Mouse (Mus musculus): ENCODE results near the gene 4930469K13Rik. TPM values are rescaled to one million over a fixed set of nuclear protein-coding genes. Genes with fewer than 3 reads are reported as not detected.
"Not testable (repeated sequence)": the region's sequence is repeated elsewhere in the genome, so short reads cannot be mapped to it uniquely, and the experiment has no call there.

Gene 4930469K13Rik
- polyA plus RNA-seq (2015; fragmentation: Nextera tagmentation; extraction: Ambion mirVana) = not detected in 2 replicates

DNA sequence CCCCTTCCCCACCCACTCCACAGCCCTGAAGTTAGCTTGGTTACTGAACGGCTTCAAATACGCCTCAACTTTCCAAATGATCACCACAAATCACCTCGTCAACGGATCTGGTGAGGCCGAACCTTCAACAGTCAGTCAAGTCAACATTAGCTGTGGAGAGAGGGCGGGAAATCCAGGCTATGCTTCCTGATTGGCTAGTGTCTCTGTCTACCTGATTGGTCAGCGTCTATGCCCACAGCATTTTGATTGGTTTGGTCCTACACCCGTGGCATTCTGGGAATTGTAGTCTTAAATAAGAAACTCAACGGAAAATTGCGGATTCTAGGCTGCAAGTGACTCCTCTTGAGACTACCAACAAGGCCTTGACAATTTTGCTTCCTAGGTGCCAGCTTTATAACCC, at the start of gene 4930469K13Rik:
TSS of gene 4930469K13Rik (minus strand) at position 133 of the 400 bp plus-strand sequence.
- peak; percentile 56; the same call in 1 of the 2 replicates for ATAC-seq
- 82% methylated on average over 10 of the region's 10 CpGs for WGBS
- H3K9me3 ChIP-seq = no peaks in the 10 kb centered on the region
- H3K4me3 ChIP-seq (replicated peaks) = no peak within 1 kb of the TSS
- H3K9ac ChIP-seq (replicated peaks) = no peak within 1 kb of the TSS
- H3K27me3 ChIP-seq = no peaks in the 10 kb centered on the region
- no peaks in the 10 kb centered on the region for H3K36me3 ChIP-seq
- no peak within 1 kb of the TSS for H3K4me2 ChIP-seq (replicated peaks)
- no peaks in the 10 kb centered on the region for H3K4me1 ChIP-seq (replicated peaks)
- H3K27ac ChIP-seq = no peak within 1 kb of the TSS

DNA sequence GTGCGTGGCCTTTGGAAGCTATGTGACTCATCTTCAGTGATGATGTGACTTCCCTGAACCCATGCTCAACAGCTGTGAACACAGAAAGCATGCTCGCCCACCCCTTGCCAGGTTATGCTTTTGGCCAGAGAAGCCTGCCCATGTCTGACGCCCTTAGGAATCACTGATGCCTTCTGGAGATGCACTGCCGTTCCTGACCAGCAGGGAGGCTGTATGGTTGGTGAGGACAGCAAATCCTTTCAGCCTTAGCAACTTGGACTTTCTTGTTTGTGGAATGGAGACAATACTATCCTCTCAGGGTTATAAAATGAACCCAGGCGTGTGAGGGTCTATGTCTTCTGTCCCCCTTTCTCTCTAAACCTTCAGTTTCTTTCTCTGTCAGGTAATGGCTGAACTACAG, 48.6 kb upstream of the 4930469K13Rik start:
- 84% methylated on average over 5 of the region's 5 CpGs for WGBS
- no peak overlapping the region for H3K27ac ChIP-seq
- no peak for ATAC-seq
- no peaks in the 10 kb centered on the region for H3K36me3 ChIP-seq
- no peak overlapping the region for H3K4me3 ChIP-seq (replicated peaks)
- H3K4me2 ChIP-seq (replicated peaks) = no peak overlapping the region
- no peaks in the 10 kb centered on the region for H3K9me3 ChIP-seq
- no peaks in the 10 kb centered on the region for H3K4me1 ChIP-seq (replicated peaks)
- no peak overlapping the region for H3K9ac ChIP-seq (replicated peaks)
- H3K27me3 ChIP-seq = no peaks in the 10 kb centered on the region

DNA sequence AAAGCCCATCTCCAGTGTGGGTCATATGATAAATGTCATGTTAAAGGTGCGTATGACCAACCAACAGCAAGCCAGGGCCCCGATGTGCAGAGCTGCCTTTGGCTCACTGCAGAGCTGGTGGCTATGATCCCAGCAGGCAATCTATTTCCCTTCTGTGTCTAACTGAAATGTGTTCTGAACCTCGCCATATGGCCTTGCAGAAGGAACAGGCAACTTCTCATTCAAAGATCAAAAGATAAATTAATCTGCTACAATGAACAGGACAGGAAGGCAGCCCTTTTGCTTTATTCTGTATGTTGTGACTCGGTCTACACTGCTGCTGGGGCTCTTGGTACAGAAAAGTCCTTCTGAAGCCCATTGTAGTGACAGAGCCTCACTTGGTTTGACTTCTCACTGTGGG, 46.1 kb upstream of the 4930469K13Rik start:
- Histone ChIP-seq H3K9me3 (no peaks in the 10 kb centered on the region), H3K27me3 (no peaks in the 10 kb centered on the region), H3K4me3 (replicated peaks) (no peak overlapping the region), H3K36me3 (no peaks in the 10 kb centered on the region), H3K4me1 (replicated peaks) (no peaks in the 10 kb centered on the region), H3K9ac (replicated peaks) (no peak overlapping the region), H3K4me2 (replicated peaks) (no peak overlapping the region), H3K27ac (no peak overlapping the region)
- no peak for ATAC-seq
- 74% methylated on average over 4 of the region's 4 CpGs for WGBS

DNA sequence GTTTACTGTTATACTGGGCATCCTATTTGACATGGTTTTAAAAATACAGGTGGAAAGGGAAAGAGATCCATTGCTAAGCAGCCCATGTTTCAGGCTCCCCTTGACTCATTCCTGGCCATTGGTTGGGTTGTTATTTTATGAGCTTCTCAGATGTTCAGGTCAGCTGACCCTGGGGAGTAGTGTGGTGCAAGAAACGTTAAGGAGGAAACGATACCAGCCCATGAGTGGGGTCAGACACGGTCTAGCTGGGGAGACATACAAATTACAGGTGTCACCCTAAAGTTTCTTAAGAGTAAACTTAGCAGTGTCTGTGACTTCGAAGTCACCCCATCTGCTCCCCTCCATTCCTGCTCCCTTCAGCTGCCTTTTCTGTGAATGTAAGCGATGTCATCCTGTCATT, 45.6 kb upstream of the 4930469K13Rik start:
- Histone ChIP-seq H3K36me3 (no peaks in the 10 kb centered on the region), H3K9me3 (no peaks in the 10 kb centered on the region), H3K27me3 (no peaks in the 10 kb centered on the region), H3K4me3 (replicated peaks) (no peak overlapping the region), H3K27ac (no peak overlapping the region), H3K4me2 (replicated peaks) (no peak overlapping the region), H3K9ac (replicated peaks) (no peak overlapping the region), H3K4me1 (replicated peaks) (no peaks in the 10 kb centered on the region)
- ATAC-seq = no peak
- 85% methylated on average over 5 of the region's 5 CpGs for WGBS

- H3K9ac ChIP-seq (replicated peaks) = no peak overlapping the region
- H3K27ac ChIP-seq = no peak overlapping the region
- no peaks in the 10 kb centered on the region for H3K9me3 ChIP-seq
- 87% methylated on average over 8 of the region's 8 CpGs for whole genome bisulfite sequencing
- H3K36me3 ChIP-seq = no peaks in the 10 kb centered on the region
- H3K4me2 ChIP-seq (replicated peaks) = no peak overlapping the region
- no peaks in the 10 kb centered on the region for H3K4me1 ChIP-seq (replicated peaks)
- no peaks in the 10 kb centered on the region for H3K27me3 ChIP-seq
- H3K4me3 ChIP-seq (replicated peaks) = no peak overlapping the region
- ATAC-seq = no peak
These were observed 40.9 kb upstream of the 4930469K13Rik start for GRCm38 (mm10) chr11:34139296-34139695.

- Histone ChIP-seq H3K36me3 (no peaks in the 10 kb centered on the region), H3K9ac (replicated peaks) (no peak overlapping the region), H3K4me2 (replicated peaks) (no peak overlapping the region), H3K9me3 (no peaks in the 10 kb centered on the region), H3K4me1 (replicated peaks) (no peaks in the 10 kb centered on the region), H3K27me3 (no peaks in the 10 kb centered on the region), H3K4me3 (replicated peaks) (no peak overlapping the region), H3K27ac (no peak overlapping the region)
- ATAC-seq = no peak
- WGBS = 84% methylated on average over 2 of the region's 2 CpGs
These were observed 30.1 kb upstream of the 4930469K13Rik start for GRCm38 (mm10) chr11:34128412-34128811.

GRCm38 (mm10) chr11:34125727-34126126, 27.4 kb upstream of the 4930469K13Rik start:
- not testable (repeated sequence) for H3K27me3 ChIP-seq; H3K9ac ChIP-seq (replicated peaks); H3K4me2 ChIP-seq (replicated peaks); H3K9me3 ChIP-seq; H3K4me3 ChIP-seq (replicated peaks); ATAC-seq; H3K27ac ChIP-seq; H3K36me3 ChIP-seq; H3K4me1 ChIP-seq (replicated peaks)
- WGBS = 92% methylated on average over 3 of the region's 3 CpGs

DNA sequence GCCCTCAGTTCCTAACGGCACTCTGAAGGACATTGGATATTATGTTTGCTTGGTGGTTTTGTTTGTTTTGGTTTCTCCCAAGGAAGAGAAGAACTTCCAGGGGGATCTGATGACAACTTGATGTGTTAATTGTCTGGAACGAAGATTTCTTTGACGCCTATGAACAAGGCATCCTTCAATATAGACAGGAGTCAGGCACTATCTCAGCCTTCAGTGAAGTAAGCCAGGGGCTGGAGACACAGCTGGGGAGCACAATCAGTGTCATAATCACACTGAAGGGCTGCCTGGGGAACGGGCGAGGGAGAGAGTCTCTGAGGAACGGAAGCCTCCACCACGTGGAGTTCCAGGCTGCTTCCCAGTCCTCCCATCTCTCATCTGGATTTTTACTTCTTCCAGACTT, 26.5 kb upstream of the 4930469K13Rik start:
- Histone ChIP-seq H3K9ac (replicated peaks) (no peak overlapping the region), H3K4me2 (replicated peaks) (no peak overlapping the region), H3K4me1 (replicated peaks) (no peaks in the 10 kb centered on the region), H3K36me3 (no peaks in the 10 kb centered on the region), H3K9me3 (no peaks in the 10 kb centered on the region), H3K27me3 (0 out of 2 replicates have a peak, but pooled peaks cover 4% of the 10 kb centered on the region), H3K27ac (no peak overlapping the region), H3K4me3 (replicated peaks) (no peak overlapping the region)
- no peak for ATAC-seq
- WGBS = 74% methylated on average over 7 of the region's 7 CpGs

- Histone ChIP-seq H3K4me3 (replicated peaks) (no peak overlapping the region), H3K27me3 (0 out of 2 replicates have a peak, but pooled peaks cover 4% of the 10 kb centered on the region), H3K9me3 (no peaks in the 10 kb centered on the region), H3K4me2 (replicated peaks) (no peak overlapping the region), H3K36me3 (no peaks in the 10 kb centered on the region), H3K9ac (replicated peaks) (no peak overlapping the region), H3K27ac (no peak overlapping the region), H3K4me1 (replicated peaks) (no peaks in the 10 kb centered on the region)
- no peak for ATAC-seq
- WGBS = 27% methylated on average over 2 of the region's 2 CpGs
These were observed 24.8 kb upstream of the 4930469K13Rik start for GRCm38 (mm10) chr11:34123147-34123546.

DNA sequence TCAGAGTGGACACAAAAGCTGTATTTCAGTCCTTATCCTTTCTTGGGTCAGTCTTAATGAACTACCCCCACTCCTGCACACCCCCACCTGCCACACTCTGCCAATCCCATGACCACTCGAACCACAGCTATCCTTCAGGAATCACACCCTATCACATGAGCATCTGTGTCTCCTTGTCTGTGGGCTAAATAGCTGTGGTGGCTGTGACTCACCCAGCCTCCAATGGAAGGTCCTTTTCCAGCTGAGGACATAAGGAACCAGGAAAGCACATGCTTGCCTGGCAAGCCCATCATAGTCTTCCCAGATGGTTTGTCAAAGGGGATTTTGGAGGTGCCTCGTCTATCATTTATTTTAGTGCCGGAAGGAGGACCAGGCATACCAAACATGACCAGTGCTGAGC, 20.0 kb upstream of the 4930469K13Rik start:
- Histone ChIP-seq H3K36me3 (no peaks in the 10 kb centered on the region), H3K4me2 (replicated peaks) (no peak overlapping the region), H3K9ac (replicated peaks) (no peak overlapping the region), H3K4me1 (replicated peaks) (peaks cover 5% of the 10 kb centered on the region), H3K27ac (no peak overlapping the region), H3K27me3 (0 out of 2 replicates have a peak, but pooled peaks cover 4% of the 10 kb centered on the region), H3K9me3 (no peaks in the 10 kb centered on the region), H3K4me3 (replicated peaks) (no peak overlapping the region)
- ATAC-seq = no peak
- 90% methylated on average over 3 of the region's 3 CpGs for WGBS

- WGBS = 91% methylated on average over 3 of the region's 3 CpGs
- no peak overlapping the region for H3K4me3 ChIP-seq (replicated peaks)
- H3K9ac ChIP-seq (replicated peaks) = no peak overlapping the region
- H3K4me1 ChIP-seq (replicated peaks) = peaks cover 12% of the 10 kb centered on the region
- H3K27ac ChIP-seq = no peak overlapping the region
- no peak overlapping the region for H3K4me2 ChIP-seq (replicated peaks)
- H3K27me3 ChIP-seq = 0 out of 2 replicates have a peak, but pooled peaks cover 4% of the 10 kb centered on the region
- no peaks in the 10 kb centered on the region for H3K9me3 ChIP-seq
- ATAC-seq = no peak
- H3K36me3 ChIP-seq = no peaks in the 10 kb centered on the region
These were observed 19.2 kb upstream of the 4930469K13Rik start for GRCm38 (mm10) chr11:34117581-34117980.

DNA sequence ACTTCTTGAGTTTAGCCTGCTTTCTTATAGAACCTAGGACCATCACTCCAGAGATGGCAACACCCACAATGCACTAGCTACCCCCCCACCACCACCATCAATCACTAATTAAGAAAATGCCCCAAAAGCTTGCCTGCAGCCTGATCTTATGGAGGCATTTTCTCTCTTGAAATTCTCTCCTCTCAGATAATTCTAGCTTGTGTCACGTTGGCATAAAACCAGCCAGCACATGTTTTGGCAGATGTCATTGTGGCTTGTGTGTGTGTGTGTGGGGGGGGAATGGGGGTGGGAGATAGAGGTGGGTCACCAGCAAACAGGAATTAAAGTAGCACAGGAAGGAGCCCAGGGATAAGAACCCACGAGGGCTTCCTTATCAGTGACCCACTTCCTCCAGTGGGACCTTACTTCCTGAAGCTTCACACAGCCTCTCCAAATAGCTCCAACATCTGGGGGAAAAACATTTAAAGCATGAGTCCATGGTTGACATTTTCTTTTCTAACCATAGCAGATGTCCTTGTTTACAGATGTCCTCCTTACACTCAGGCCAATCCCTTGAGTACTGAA, 18.3 kb upstream of the 4930469K13Rik start:
- H3K27me3 ChIP-seq = no peaks in the 10 kb centered on the region
- no peak for ATAC-seq
- H3K9ac ChIP-seq (replicated peaks) = no peak overlapping the region
- H3K27ac ChIP-seq = no peak overlapping the region
- H3K4me3 ChIP-seq (replicated peaks) = no peak overlapping the region
- H3K4me2 ChIP-seq (replicated peaks) = no peak overlapping the region
- WGBS = 71% methylated on average over 2 of the region's 2 CpGs
- peaks cover 20% of the 10 kb centered on the region for H3K4me1 ChIP-seq (replicated peaks)
- H3K9me3 ChIP-seq = no peaks in the 10 kb centered on the region
- no peaks in the 10 kb centered on the region for H3K36me3 ChIP-seq

GRCm38 (mm10) chr11:34113760-34114159, 15.4 kb upstream of the 4930469K13Rik start:
- 65% methylated on average over 2 of the region's 2 CpGs for WGBS
- H3K4me3 ChIP-seq (replicated peaks) = no peak overlapping the region
- ATAC-seq = peak; percentile 24; the same call in 1 of the 2 replicates

More at GRCm38 (mm10) chr11:34113760-34114159, 15.4 kb upstream of the 4930469K13Rik start:
- Histone ChIP-seq H3K4me1 (replicated peaks) (peaks cover 20% of the 10 kb centered on the region), H3K36me3 (no peaks in the 10 kb centered on the region), H3K27ac (peak overlapping the region; percentile 67; the same call in 1 of the 2 replicates), H3K4me2 (replicated peaks) (no peak overlapping the region), H3K9me3 (no peaks in the 10 kb centered on the region), H3K9ac (replicated peaks) (no peak overlapping the region), H3K27me3 (no peaks in the 10 kb centered on the region)
